Mouse (Mus musculus) forebrain, embryonic 13.5 days (tissue): Measurements from ENCODE around the gene Arhgef7. TPM values are rescaled to one million over a fixed set of nuclear protein-coding genes. Genes with fewer than 3 reads are reported as not detected.

Experiments
- ATAC-seq: fragments of 200-750 bp; cut with Nextera tagmentation; 2 replicates; pipeline ENCODE4 v1.8.0; 2017
- H3K27ac ChIP-seq: fragments of 300-500 bp; sonication (generic); 2 replicates; pipeline ENCODE4 v1.5.1; 2015; ENCODE audit warnings: inconsistent platforms, mild to moderate bottlenecking, moderate library complexity
- H3K27me3 ChIP-seq: fragments of 300-500 bp; sonication (generic); 2 replicates; pipeline ENCODE4 v1.6.1; 2015; ENCODE audit warnings: mild to moderate bottlenecking, inconsistent platforms
- H3K36me3 ChIP-seq: fragments of 300-500 bp; sonication (generic); 2 replicates; pipeline ENCODE4 v1.6.1; 2015; ENCODE audit warnings: mild to moderate bottlenecking, inconsistent platforms; ENCODE audit not compliant: poor library complexity, severe bottlenecking
- H3K4me1 ChIP-seq: fragments of 300-500 bp; sonication (generic); 2 replicates; pipeline ENCODE4 v1.6.1; 2015; ENCODE audit warnings: inconsistent platforms
- H3K4me2 ChIP-seq: fragments of 300-500 bp; sonication (generic); 2 replicates; pipeline ENCODE4 v1.6.1; 2015; ENCODE audit warnings: inconsistent platforms, mild to moderate bottlenecking, moderate library complexity
- H3K4me3 ChIP-seq: fragments of 300-500 bp; sonication (generic); 2 replicates; pipeline ENCODE4 v1.5.1; 2015; ENCODE audit warnings: mild to moderate bottlenecking, inconsistent platforms
- H3K9ac ChIP-seq: fragments of 300-500 bp; sonication (generic); 2 replicates; pipeline ENCODE4 v1.6.1; 2015; ENCODE audit warnings: mild to moderate bottlenecking, inconsistent platforms
- H3K9me3 ChIP-seq: fragments of 300-500 bp; sonication (generic); replicated peaks from 2 replicates; pipeline ENCODE4 v1.6.1; 2016; ENCODE audit warnings: inconsistent platforms
- WGBS: fragments of 180-500 bp; shearing (Covaris S2); methylation state at CpG from one replicate; pipeline ENCODE4 v1.1.7; 2015; 5-methylcytosine and 5-hydroxymethylcytosine counted together
- polyA plus RNA-seq: library from polyadenylated mRNA; unstranded; fragments of >200 nt; fragmentation: Nextera tagmentation; extraction: Ambion mirVana; gene quantifications from 2 replicates; pipeline ENCODE4 v1.2.1, GENCODE M21; 2015

Gene Arhgef7
- polyA plus RNA-seq, 1 experiment from 2014 or later: 58.5 TPM

- Histone ChIP-seq H3K27me3 (no peaks in the 10 kb centered on the region), H3K9me3 (no peaks in the 10 kb centered on the region), H3K4me3 (peak overlapping the region; percentile 20), H3K9ac (peak overlapping the region; percentile 52), H3K27ac (no peak overlapping the region), H3K36me3 (no peaks in the 10 kb centered on the region), H3K4me2 (peak overlapping the region; percentile 54), H3K4me1 (peaks cover 4% of the 10 kb centered on the region; the same call in 1 of the 2 replicates)
- 37% methylated on average over 26 of the region's 26 CpGs for WGBS
- ATAC-seq: peak; percentile 88
These were observed 27.2 kb upstream of the Arhgef7 start for GRCm38 (mm10) chr8:11700060-11701032.

- Histone ChIP-seq H3K27ac (no peak within 1 kb of the TSS), H3K4me3 (peak within 1 kb of the TSS; percentile 20), H3K4me1 (peaks cover 4% of the 10 kb centered on the region; the same call in 1 of the 2 replicates), H3K27me3 (no peaks in the 10 kb centered on the region), H3K4me2 (peak within 1 kb of the TSS; percentile 54), H3K36me3 (no peaks in the 10 kb centered on the region), H3K9me3 (no peaks in the 10 kb centered on the region), H3K9ac (peak within 1 kb of the TSS; percentile 52)
- no peak for ATAC-seq
- 66% methylated on average over 6 of the region's 6 CpGs for WGBS
These were observed 26.5 kb upstream of the Arhgef7 start, which contains the start of gene 1700016D06Rik for GRCm38 (mm10) chr8:11701033-11701362. Gene 1700016D06Rik (minus strand): TSS chr8:11701063.

- H3K27ac ChIP-seq: no peak overlapping the region
- H3K27me3 ChIP-seq: no peaks in the 10 kb centered on the region
- 82% methylated on average over 6 of the region's 6 CpGs for WGBS
- ATAC-seq: no peak
- no peak overlapping the region for H3K4me2 ChIP-seq
- H3K36me3 ChIP-seq: no peaks in the 10 kb centered on the region
- peaks cover 4% of the 10 kb centered on the region; the same call in 1 of the 2 replicates for H3K4me1 ChIP-seq
- H3K9me3 ChIP-seq: no peaks in the 10 kb centered on the region
- no peak overlapping the region for H3K4me3 ChIP-seq
- H3K9ac ChIP-seq: no peak overlapping the region
These were observed 26.1 kb upstream of the Arhgef7 start for GRCm38 (mm10) chr8:11701428-11701827.

GRCm38 (mm10) chr8:11703789-11704188 is 23.7 kb upstream of the Arhgef7 start:
- Histone ChIP-seq H3K4me3 (no peak overlapping the region), H3K36me3 (no peaks in the 10 kb centered on the region), H3K4me1 (peaks cover 4% of the 10 kb centered on the region; the same call in 1 of the 2 replicates), H3K27ac (no peak overlapping the region), H3K27me3 (no peaks in the 10 kb centered on the region), H3K4me2 (no peak overlapping the region), H3K9ac (no peak overlapping the region), H3K9me3 (no peaks in the 10 kb centered on the region)
- ATAC-seq: no peak
- WGBS: 85% methylated on average over 5 of the region's 5 CpGs

- ATAC-seq: no peak
- H3K9me3 ChIP-seq: no peaks in the 10 kb centered on the region
- H3K27me3 ChIP-seq: no peaks in the 10 kb centered on the region
- no peaks in the 10 kb centered on the region for H3K36me3 ChIP-seq
- H3K4me3 ChIP-seq: no peak overlapping the region
- H3K4me1 ChIP-seq: peaks cover 4% of the 10 kb centered on the region; the same call in 1 of the 2 replicates
- WGBS: 69% methylated on average over 6 of the region's 6 CpGs
- H3K4me2 ChIP-seq: no peak overlapping the region
- H3K27ac ChIP-seq: no peak overlapping the region
- H3K9ac ChIP-seq: no peak overlapping the region
These were observed 22.7 kb upstream of the Arhgef7 start for GRCm38 (mm10) chr8:11704716-11705420.

- no peak overlapping the region for H3K4me2 ChIP-seq
- WGBS: 89% methylated on average over 12 of the region's 12 CpGs
- no peak overlapping the region for H3K27ac ChIP-seq
- H3K4me1 ChIP-seq: no peaks in the 10 kb centered on the region
- H3K4me3 ChIP-seq: no peak overlapping the region
- H3K9me3 ChIP-seq: no peaks in the 10 kb centered on the region
- ATAC-seq: no peak
- no peaks in the 10 kb centered on the region for H3K36me3 ChIP-seq
- H3K9ac ChIP-seq: no peak overlapping the region
- no peaks in the 10 kb centered on the region for H3K27me3 ChIP-seq
These were observed 21.7 kb upstream of the Arhgef7 start for GRCm38 (mm10) chr8:11705818-11706217.

GRCm38 (mm10) chr8:11707701-11708100 is 19.8 kb upstream of the Arhgef7 start:
- Histone ChIP-seq H3K4me1 (no peaks in the 10 kb centered on the region), H3K36me3 (no peaks in the 10 kb centered on the region), H3K4me3 (no peak overlapping the region), H3K27ac (no peak overlapping the region), H3K9ac (no peak overlapping the region), H3K4me2 (no peak overlapping the region), H3K27me3 (no peaks in the 10 kb centered on the region), H3K9me3 (no peaks in the 10 kb centered on the region)
- ATAC-seq: no peak
- 10% methylated on average over 3 of the region's 3 CpGs for WGBS

GRCm38 (mm10) chr8:11708815-11709214 is 18.7 kb upstream of the Arhgef7 start:
- Histone ChIP-seq H3K27me3 (no peaks in the 10 kb centered on the region), H3K9me3 (no peaks in the 10 kb centered on the region), H3K4me2 (no peak overlapping the region), H3K4me3 (no peak overlapping the region), H3K4me1 (no peaks in the 10 kb centered on the region), H3K9ac (no peak overlapping the region), H3K27ac (no peak overlapping the region), H3K36me3 (no peaks in the 10 kb centered on the region)
- no peak for ATAC-seq
- WGBS: 51% methylated on average over 2 of the region's 2 CpGs

GRCm38 (mm10) chr8:11709542-11709941 is 18.0 kb upstream of the Arhgef7 start:
- Histone ChIP-seq H3K4me1 (no peaks in the 10 kb centered on the region), H3K9ac (no peak overlapping the region), H3K4me3 (no peak overlapping the region), H3K36me3 (no peaks in the 10 kb centered on the region), H3K27me3 (no peaks in the 10 kb centered on the region), H3K9me3 (no peaks in the 10 kb centered on the region), H3K27ac (no peak overlapping the region), H3K4me2 (no peak overlapping the region)
- 84% methylated on average over 3 of the region's 3 CpGs for WGBS
- no peak for ATAC-seq

- ATAC-seq: no peak
- no peak overlapping the region for H3K27ac ChIP-seq
- no peak overlapping the region for H3K4me3 ChIP-seq
- H3K4me1 ChIP-seq: no peaks in the 10 kb centered on the region
- H3K9ac ChIP-seq: no peak overlapping the region
- H3K27me3 ChIP-seq: no peaks in the 10 kb centered on the region
- no peak overlapping the region for H3K4me2 ChIP-seq
- no peaks in the 10 kb centered on the region for H3K9me3 ChIP-seq
- WGBS: 40% methylated on average over 5 of the region's 5 CpGs
- no peaks in the 10 kb centered on the region for H3K36me3 ChIP-seq
These were observed 17.1 kb upstream of the Arhgef7 start for GRCm38 (mm10) chr8:11710415-11710814.

GRCm38 (mm10) chr8:11712244-11712643 is 15.3 kb upstream of the Arhgef7 start:
- WGBS: 90% methylated on average over 6 of the region's 6 CpGs

GRCm38 (mm10) chr8:11717194-11717593 is 10.3 kb upstream of the Arhgef7 start:
- Histone ChIP-seq H3K4me2 (no peak overlapping the region), H3K4me3 (no peak overlapping the region), H3K9ac (no peak overlapping the region), H3K36me3 (no peaks in the 10 kb centered on the region), H3K27ac (no peak overlapping the region), H3K9me3 (no peaks in the 10 kb centered on the region), H3K4me1 (no peaks in the 10 kb centered on the region), H3K27me3 (no peaks in the 10 kb centered on the region)
- ATAC-seq: no peak
- 84% methylated on average over 4 of the region's 4 CpGs for WGBS

More at GRCm38 (mm10) chr8:11712244-11712643, 15.3 kb upstream of the Arhgef7 start:
- H3K27me3 ChIP-seq: no peaks in the 10 kb centered on the region
- no peak for ATAC-seq
- H3K4me1 ChIP-seq: no peaks in the 10 kb centered on the region
- no peaks in the 10 kb centered on the region for H3K36me3 ChIP-seq
- H3K27ac ChIP-seq: no peak overlapping the region
- H3K4me2 ChIP-seq: no peak overlapping the region
- H3K9me3 ChIP-seq: no peaks in the 10 kb centered on the region
- no peak overlapping the region for H3K4me3 ChIP-seq
- H3K9ac ChIP-seq: no peak overlapping the region
